Mouse (Mus musculus): ENCODE measurements at regions not wholly inside any gene's neighbourhood (a gene's known extent, or its start where the extent isn't known, plus 50 kb on each side); places are given as distances from the start of the nearest gene placed in this dataset.

DNA sequence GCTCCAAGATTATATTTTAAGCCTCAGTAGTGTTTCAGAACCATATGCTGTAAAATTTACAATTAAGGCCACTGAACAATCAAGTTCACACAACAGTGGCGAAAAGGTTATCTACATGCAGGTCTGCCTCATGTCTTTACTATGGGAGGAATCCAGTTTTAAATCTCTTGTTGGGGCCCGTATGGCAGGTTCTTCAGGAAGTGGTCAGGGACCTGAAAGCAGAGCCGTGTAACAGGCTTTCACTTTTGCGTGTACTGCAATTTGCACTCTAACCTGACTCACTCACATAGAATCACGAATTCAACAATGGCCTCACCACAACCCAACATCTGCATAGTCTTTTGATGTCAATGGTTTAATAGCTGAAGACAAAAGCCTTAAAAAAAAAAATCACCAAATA, 312.6 kb downstream of the Tex13c3 start:
- Histone ChIP-seq H3K27me3 (ENCODE audit: control insufficient read depth, insufficient read depth, low read length, poor library complexity, severe bottlenecking) (no peaks in the 10 kb centered on the region), H3K27ac (ENCODE audit: insufficient read depth, low read length) (no peak overlapping the region), H3K9me3 (replicated peaks; ENCODE audit: control insufficient read depth, insufficient read depth, low read length, poor library complexity, severe bottlenecking) (no peaks in the 10 kb centered on the region), H3K36me3 (ENCODE audit: control insufficient read depth, insufficient read depth, low read length, poor library complexity, severe bottlenecking) (no peaks in the 10 kb centered on the region), H3K4me3 (ENCODE audit: low read depth, low read length) (no peak overlapping the region), H3K4me1 (ENCODE audit: control insufficient read depth, insufficient read depth, low read length) (no peaks in the 10 kb centered on the region), H3K9ac (ENCODE audit: low read depth, poor library complexity, severe bottlenecking) (no peak overlapping the region)
- TF ChIP-seq EP300 (IDR thresholded peaks at IDR 0.05; ENCODE audit: insufficient read depth, low read depth, low read length) (no peak), CTCF (IDR thresholded peaks at IDR 0.05; ENCODE audit: low read depth, low read length) (no peak), POLR2A (IDR thresholded peaks at IDR 0.05; ENCODE audit: insufficient read depth, low read length) (no peak)

DNA sequence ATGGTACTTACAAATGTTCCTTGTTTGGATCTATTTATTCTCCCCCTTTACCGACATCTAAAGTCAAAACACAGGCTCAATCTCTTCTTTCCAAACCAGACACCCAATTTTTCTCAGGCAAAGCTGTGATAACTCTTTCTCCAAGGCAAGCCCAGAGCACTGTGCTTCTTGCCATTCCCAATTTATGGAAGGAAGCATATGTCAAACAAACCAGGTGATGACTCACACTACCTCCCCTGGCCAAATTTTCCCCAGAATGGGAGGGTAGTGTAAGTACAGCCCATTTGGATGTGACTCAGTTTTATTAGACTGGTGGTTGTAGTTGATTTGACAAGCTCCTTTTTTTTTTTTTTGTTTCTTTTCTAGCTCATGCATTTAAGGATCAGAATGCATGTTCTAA, 313.0 kb downstream of the Tex13c3 start:
- Histone ChIP-seq H3K27ac (ENCODE audit: insufficient read depth, low read length) (no peak overlapping the region), H3K9ac (ENCODE audit: low read depth, poor library complexity, severe bottlenecking) (no peak overlapping the region), H3K36me3 (ENCODE audit: control insufficient read depth, insufficient read depth, low read length, poor library complexity, severe bottlenecking) (no peaks in the 10 kb centered on the region), H3K4me1 (ENCODE audit: control insufficient read depth, insufficient read depth, low read length) (no peaks in the 10 kb centered on the region), H3K9me3 (replicated peaks; ENCODE audit: control insufficient read depth, insufficient read depth, low read length, poor library complexity, severe bottlenecking) (no peaks in the 10 kb centered on the region), H3K4me3 (ENCODE audit: low read depth, low read length) (no peak overlapping the region), H3K27me3 (ENCODE audit: control insufficient read depth, insufficient read depth, low read length, poor library complexity, severe bottlenecking) (no peaks in the 10 kb centered on the region)
- TF ChIP-seq CTCF (IDR thresholded peaks at IDR 0.05; ENCODE audit: low read depth, low read length), result no peak
- no peak for TF ChIP-seq EP300 (IDR thresholded peaks at IDR 0.05; ENCODE audit: insufficient read depth, low read depth, low read length)
- TF ChIP-seq POLR2A (IDR thresholded peaks at IDR 0.05; ENCODE audit: insufficient read depth, low read length), result no peak

DNA sequence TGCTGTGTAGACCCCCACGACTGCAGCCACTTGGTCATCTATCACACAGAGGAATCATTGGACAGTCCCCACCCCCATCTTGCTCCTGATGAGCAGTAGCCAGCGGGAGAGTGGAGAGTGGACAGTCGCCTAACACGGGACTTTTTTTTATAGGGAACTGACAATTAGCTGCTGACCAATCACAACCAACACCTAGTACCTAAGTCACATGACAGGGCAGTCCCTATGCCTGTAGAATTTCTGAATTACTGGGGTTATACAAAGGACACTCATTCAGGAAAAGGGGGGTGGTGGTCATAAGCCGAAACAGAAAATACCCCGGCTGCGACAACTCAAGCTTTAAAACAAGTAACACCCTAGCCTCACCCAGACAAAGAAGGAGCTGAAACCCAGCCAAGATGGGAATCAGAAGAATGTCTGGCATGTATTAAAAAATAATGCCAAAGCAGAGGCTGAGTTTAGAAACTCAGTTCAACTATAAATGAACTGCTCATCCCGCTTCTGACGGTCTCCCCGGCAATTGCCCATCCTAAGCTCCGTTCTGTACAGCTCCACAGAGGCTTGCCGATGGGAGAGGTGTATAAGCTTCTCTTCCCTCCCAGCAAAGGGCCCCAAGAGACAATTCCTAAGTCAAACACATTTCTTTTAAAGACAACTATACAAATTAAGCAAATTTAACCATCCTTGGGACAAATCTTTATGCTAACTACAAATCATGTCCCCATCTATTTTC, 313.8 kb downstream of the Tex13c3 start:
- H3K27ac ChIP-seq (ENCODE audit: insufficient read depth, low read length), result no peak overlapping the region
- H3K27me3 ChIP-seq (ENCODE audit: control insufficient read depth, insufficient read depth, low read length, poor library complexity, severe bottlenecking), result no peaks in the 10 kb centered on the region
- H3K4me1 ChIP-seq (ENCODE audit: control insufficient read depth, insufficient read depth, low read length), result no peaks in the 10 kb centered on the region
- TF ChIP-seq POLR2A (IDR thresholded peaks at IDR 0.05; ENCODE audit: insufficient read depth, low read length), result no peak
- H3K9me3 ChIP-seq (replicated peaks; ENCODE audit: control insufficient read depth, insufficient read depth, low read length, poor library complexity, severe bottlenecking), result no peaks in the 10 kb centered on the region
- no peaks in the 10 kb centered on the region for H3K36me3 ChIP-seq (ENCODE audit: control insufficient read depth, insufficient read depth, low read length, poor library complexity, severe bottlenecking)
- no peak overlapping the region for H3K9ac ChIP-seq (ENCODE audit: low read depth, poor library complexity, severe bottlenecking)
- H3K4me3 ChIP-seq (ENCODE audit: low read depth, low read length), result no peak overlapping the region

DNA sequence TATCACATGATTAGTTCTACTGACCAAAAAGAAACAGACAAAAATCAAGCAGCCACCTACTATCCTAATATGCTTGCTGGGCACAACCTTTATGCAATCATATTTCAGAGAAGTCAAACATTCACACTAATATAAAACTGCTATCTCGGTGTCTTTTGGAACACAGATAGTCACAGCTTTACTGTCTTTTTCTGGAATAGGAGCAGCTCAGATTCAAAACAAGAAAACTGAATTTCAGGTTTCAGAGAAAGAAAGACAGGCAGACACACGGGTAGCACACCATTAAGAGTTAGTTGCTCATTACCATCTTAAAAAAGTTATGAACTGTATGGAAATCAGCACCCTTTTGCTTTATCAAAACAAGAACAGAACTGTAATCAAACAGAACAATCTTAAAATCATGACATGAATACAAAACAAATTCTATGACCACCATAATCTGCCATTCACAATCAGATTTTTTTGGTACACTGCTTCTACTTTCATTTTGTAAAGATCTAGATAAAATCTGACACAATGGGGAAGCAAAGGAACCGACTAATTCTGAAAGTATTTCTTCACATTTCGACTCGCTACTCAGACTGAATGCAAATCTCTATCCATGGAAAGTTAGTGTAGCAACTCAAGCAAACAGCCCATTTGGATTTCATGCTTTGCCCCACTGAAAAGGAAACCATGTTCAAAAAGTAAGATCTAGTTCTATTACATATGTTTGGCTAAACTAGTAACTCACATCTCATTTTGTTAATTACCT, 315.1 kb downstream of the Tex13c3 start:
- H3K36me3 ChIP-seq (ENCODE audit: control insufficient read depth, insufficient read depth, low read length, poor library complexity, severe bottlenecking), result no peaks in the 10 kb centered on the region
- H3K27me3 ChIP-seq (ENCODE audit: control insufficient read depth, insufficient read depth, low read length, poor library complexity, severe bottlenecking), result no peaks in the 10 kb centered on the region
- no peak overlapping the region for H3K9ac ChIP-seq (ENCODE audit: low read depth, poor library complexity, severe bottlenecking)
- H3K9me3 ChIP-seq (replicated peaks; ENCODE audit: control insufficient read depth, insufficient read depth, low read length, poor library complexity, severe bottlenecking), result no peaks in the 10 kb centered on the region
- no peaks in the 10 kb centered on the region for H3K4me1 ChIP-seq (ENCODE audit: control insufficient read depth, insufficient read depth, low read length)
- H3K27ac ChIP-seq (ENCODE audit: insufficient read depth, low read length), result no peak overlapping the region
- H3K4me3 ChIP-seq (ENCODE audit: low read depth, low read length), result no peak overlapping the region
- TF ChIP-seq POLR2A (IDR thresholded peaks at IDR 0.05; ENCODE audit: insufficient read depth, low read length) (no peak), EP300 (IDR thresholded peaks at IDR 0.05; ENCODE audit: insufficient read depth, low read depth, low read length) (no peak), CTCF (IDR thresholded peaks at IDR 0.05; ENCODE audit: low read depth, low read length) (no peak)

DNA sequence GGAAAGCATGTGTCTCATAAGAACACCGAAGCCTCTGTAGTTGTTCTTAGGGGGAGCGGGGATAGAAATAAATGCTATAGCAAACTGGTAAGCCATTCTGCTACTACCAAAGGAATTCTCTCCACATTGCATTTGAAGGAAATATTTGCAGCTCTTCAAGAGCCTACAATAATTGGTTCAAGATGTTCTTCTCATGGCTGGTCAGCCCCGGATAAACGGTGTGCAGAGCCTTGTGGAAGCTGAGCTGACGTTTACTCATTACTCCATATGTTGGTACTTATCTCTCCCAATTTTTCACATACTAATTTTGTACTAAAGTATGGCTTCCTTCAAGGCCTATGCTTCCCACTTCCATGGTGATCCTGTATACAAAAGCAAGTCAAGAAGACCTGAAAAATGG, 317.0 kb downstream of the Tex13c3 start:
- H3K36me3 ChIP-seq (ENCODE audit: control insufficient read depth, insufficient read depth, low read length, poor library complexity, severe bottlenecking), result no peaks in the 10 kb centered on the region
- H3K9ac ChIP-seq (ENCODE audit: low read depth, poor library complexity, severe bottlenecking), result no peak overlapping the region
- no peaks in the 10 kb centered on the region for H3K9me3 ChIP-seq (replicated peaks; ENCODE audit: control insufficient read depth, insufficient read depth, low read length, poor library complexity, severe bottlenecking)
- no peak overlapping the region for H3K4me3 ChIP-seq (ENCODE audit: low read depth, low read length)
- H3K27me3 ChIP-seq (ENCODE audit: control insufficient read depth, insufficient read depth, low read length, poor library complexity, severe bottlenecking), result no peaks in the 10 kb centered on the region
- H3K27ac ChIP-seq (ENCODE audit: insufficient read depth, low read length), result no peak overlapping the region
- no peak for TF ChIP-seq POLR2A (IDR thresholded peaks at IDR 0.05; ENCODE audit: insufficient read depth, low read length)
- no peak for TF ChIP-seq EP300 (IDR thresholded peaks at IDR 0.05; ENCODE audit: insufficient read depth, low read depth, low read length)
- no peak for TF ChIP-seq CTCF (IDR thresholded peaks at IDR 0.05; ENCODE audit: low read depth, low read length)
- no peaks in the 10 kb centered on the region for H3K4me1 ChIP-seq (ENCODE audit: control insufficient read depth, insufficient read depth, low read length)

DNA sequence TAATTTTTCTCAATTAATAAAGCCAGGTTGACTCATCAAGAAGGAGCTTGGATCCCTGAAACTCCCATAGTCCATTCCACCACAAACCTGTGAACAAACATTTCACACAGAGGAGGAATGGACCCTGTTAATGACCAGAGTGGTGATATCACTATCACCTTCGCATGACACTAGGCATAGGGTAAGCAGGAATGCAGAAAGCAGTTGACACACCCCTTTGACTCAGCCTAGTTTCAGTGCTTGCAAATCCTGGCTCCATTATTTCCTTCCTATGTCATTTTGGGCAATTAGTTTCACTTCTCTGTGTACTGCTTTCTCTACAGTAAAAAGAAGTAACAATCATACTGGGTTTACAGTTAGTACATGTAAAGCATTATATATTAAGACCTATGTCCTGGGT, 318.2 kb downstream of the Tex13c3 start:
- H3K36me3 ChIP-seq (ENCODE audit: control insufficient read depth, insufficient read depth, low read length, poor library complexity, severe bottlenecking), result no peaks in the 10 kb centered on the region
- H3K27me3 ChIP-seq (ENCODE audit: control insufficient read depth, insufficient read depth, low read length, poor library complexity, severe bottlenecking), result no peaks in the 10 kb centered on the region
- H3K4me3 ChIP-seq (ENCODE audit: low read depth, low read length), result no peak overlapping the region
- H3K27ac ChIP-seq (ENCODE audit: insufficient read depth, low read length), result no peak overlapping the region
- H3K9ac ChIP-seq (ENCODE audit: low read depth, poor library complexity, severe bottlenecking), result no peak overlapping the region
- H3K9me3 ChIP-seq (replicated peaks; ENCODE audit: control insufficient read depth, insufficient read depth, low read length, poor library complexity, severe bottlenecking), result no peaks in the 10 kb centered on the region
- no peaks in the 10 kb centered on the region for H3K4me1 ChIP-seq (ENCODE audit: control insufficient read depth, insufficient read depth, low read length)
- TF ChIP-seq POLR2A (IDR thresholded peaks at IDR 0.05; ENCODE audit: insufficient read depth, low read length) (no peak), CTCF (IDR thresholded peaks at IDR 0.05; ENCODE audit: low read depth, low read length) (no peak), EP300 (IDR thresholded peaks at IDR 0.05; ENCODE audit: insufficient read depth, low read depth, low read length) (no peak)
